8 mouse cellular contexts compared by ENCODE assay signal in genomic region chr9:85496506-85497239, GRCm38 (mm10).
A peak's percentile ranks its signal among the peaks of the same experiment; 100 is the strongest.
DNase-seq lines count a peak whose midpoint lies in the region; ATAC-seq lines count a peak whose summit lies in the region.

No protein-coding gene starts in this region.

- no peak overlapping the region for H3K27ac ChIP-seq in kidney, embryonic 16.5 days (ENCODE audit: low read length)
- H3K27ac ChIP-seq in embryonic facial prominence, embryonic 11.5 days (replicated peaks; ENCODE audit: low read depth, low read length), result no peak overlapping the region
- no peak overlapping the region for H3K27ac ChIP-seq in hindbrain, embryonic 13.5 days
- no peak overlapping the region for H3K27ac ChIP-seq in midbrain, embryonic 15.5 days

- no peak overlapping the region for H3K4me3 ChIP-seq in kidney, embryonic 16.5 days (ENCODE audit: low read length)
- no peak overlapping the region for H3K4me3 ChIP-seq in embryonic facial prominence, embryonic 11.5 days (ENCODE audit: low read depth, low read length)
- H3K4me3 ChIP-seq in hindbrain, embryonic 13.5 days, result no peak overlapping the region
- no peak overlapping the region for H3K4me3 ChIP-seq in midbrain, embryonic 15.5 days

- H3K9me3 ChIP-seq in kidney, embryonic 16.5 days (ENCODE audit: low read length), result no peaks in the 10 kb centered on the region
- H3K9me3 ChIP-seq in embryonic facial prominence, embryonic 11.5 days (replicated peaks; ENCODE audit: control insufficient read depth, low read length), result no peaks in the 10 kb centered on the region
- no peaks in the 10 kb centered on the region for H3K9me3 ChIP-seq in hindbrain, embryonic 13.5 days
- H3K9me3 ChIP-seq in midbrain, embryonic 15.5 days, result no peaks in the 10 kb centered on the region

- 0 out of 2 replicates have a peak, but pooled peaks have one; percentile 12 for ATAC-seq in kidney, embryonic 16.5 days (ENCODE audit: low FRiP score, low TSS enrichment)
- peak; percentile 74; the same call in 1 of the 2 replicates for ATAC-seq in embryonic facial prominence, embryonic 11.5 days (replicated peaks; ENCODE audit: insufficient number of reproducible peaks, low FRiP score, low TSS enrichment, low read depth)
- ATAC-seq in hindbrain, embryonic 13.5 days (ENCODE audit: low FRiP score), result peak; percentile 43; the same call in 1 of the 2 replicates
- peak; percentile 62; the same call in 1 of the 2 replicates for ATAC-seq in midbrain, embryonic 15.5 days (replicated peaks)

- no peak overlapping the region for H3K9ac ChIP-seq in kidney, embryonic 16.5 days (replicated peaks; ENCODE audit: low read length)
- H3K9ac ChIP-seq in embryonic facial prominence, embryonic 11.5 days (replicated peaks; ENCODE audit: low read length), result no peak overlapping the region
- no peak overlapping the region for H3K9ac ChIP-seq in hindbrain, embryonic 13.5 days
- no peak overlapping the region for H3K9ac ChIP-seq in midbrain, embryonic 15.5 days

- no peak overlapping the region for H3K4me2 ChIP-seq in kidney, embryonic 16.5 days (replicated peaks; ENCODE audit: low read depth, low read length)
- no peak overlapping the region for H3K4me2 ChIP-seq in embryonic facial prominence, embryonic 11.5 days (ENCODE audit: low read depth, low read length)
- no peak overlapping the region for H3K4me2 ChIP-seq in hindbrain, embryonic 13.5 days
- no peak overlapping the region for H3K4me2 ChIP-seq in midbrain, embryonic 15.5 days

- no peak for DNase-seq in kidney, postnatal 14 days
- DNase-seq in embryonic facial prominence, embryonic 11.5 days (ENCODE audit: low spot score), result peak; percentile 33
- DNase-seq in spleen, adult 12 weeks (ENCODE audit: low spot score), result no peak
- no peak for DNase-seq in gastrocnemius, postnatal 36 days
- no peak for DNase-seq in adrenal gland, postnatal 14 days

- H3K36me3 ChIP-seq in kidney, embryonic 16.5 days (ENCODE audit: insufficient read depth, low read length), result no peaks in the 10 kb centered on the region
- H3K36me3 ChIP-seq in embryonic facial prominence, embryonic 11.5 days (replicated peaks; ENCODE audit: control insufficient read depth, insufficient read depth, low read depth, low read length), result no peaks in the 10 kb centered on the region
- H3K36me3 ChIP-seq in hindbrain, embryonic 13.5 days, result no peaks in the 10 kb centered on the region
- no peaks in the 10 kb centered on the region for H3K36me3 ChIP-seq in midbrain, embryonic 15.5 days (replicated peaks)

- no peaks in the 10 kb centered on the region for H3K4me1 ChIP-seq in kidney, embryonic 16.5 days (ENCODE audit: insufficient read depth, low read length)
- no peaks in the 10 kb centered on the region for H3K4me1 ChIP-seq in embryonic facial prominence, embryonic 11.5 days (ENCODE audit: control insufficient read depth, insufficient read depth, low read length)
- peaks cover 6% of the 10 kb centered on the region for H3K4me1 ChIP-seq in hindbrain, embryonic 13.5 days (replicated peaks)
- 0 out of 2 replicates have a peak, but pooled peaks cover 2% of the 10 kb centered on the region for H3K4me1 ChIP-seq in midbrain, embryonic 15.5 days

- WGBS in kidney, embryonic 16.5 days, result 46% methylated on average over 8 of the region's 8 CpGs
- WGBS in embryonic facial prominence, embryonic 11.5 days, result 38% methylated on average over 8 of the region's 8 CpGs
- WGBS in hindbrain, embryonic 13.5 days, result 19% methylated on average over 8 of the region's 8 CpGs
- WGBS in midbrain, embryonic 15.5 days, result 13% methylated on average over 8 of the region's 8 CpGs

- no peaks in the 10 kb centered on the region for H3K27me3 ChIP-seq in kidney, embryonic 16.5 days (ENCODE audit: insufficient read depth, low read length)
- no peaks in the 10 kb centered on the region for H3K27me3 ChIP-seq in embryonic facial prominence, embryonic 11.5 days (ENCODE audit: control insufficient read depth, insufficient read depth, low read length)
- H3K27me3 ChIP-seq in hindbrain, embryonic 13.5 days, result 0 out of 2 replicates have a peak, but pooled peaks cover 4% of the 10 kb centered on the region
- no peaks in the 10 kb centered on the region for H3K27me3 ChIP-seq in midbrain, embryonic 15.5 days (replicated peaks)

- intact Hi-C loops in gastrocnemius, postnatal 36 days (cut with DNase I), result no loop called here

Comparison
In these comparisons a context has a peak if more than half of its experiments do, and no peak if none do; other contexts are left out.
1. ATAC-seq: peak in every context shown above with its lines; median percentile 74 in embryonic facial prominence, embryonic 11.5 days; 62 in midbrain, embryonic 15.5 days; 43 in hindbrain, embryonic 13.5 days; 12 in kidney, embryonic 16.5 days.